Mouse (Mus musculus) heart, adult 11 months (tissue): Measurements from ENCODE around the gene Mrln.

Experiments used
- DNase-seq: peaks from one replicate; pipeline ENCODE4 v3.0.0; 2022

Mrln gene

GRCm38 (mm10) chr10:70255601-70256210 is 51.2 kb downstream of the Mrln start:
- peak; percentile 70 for DNase-seq

GRCm38 (mm10) chr10:70257029-70257428 is 52.6 kb downstream of the Mrln start:
- DNase-seq = no peak

GRCm38 (mm10) chr10:70260904-70261303 is 56.4 kb downstream of the Mrln start:
- DNase-seq = no peak

- no peak for DNase-seq
Observed at GRCm38 (mm10) chr10:70262051-70262450, 57.6 kb downstream of the Mrln start.

- no peak for DNase-seq
Observed at GRCm38 (mm10) chr10:70263681-70264189, 59.3 kb downstream of the Mrln start.

- DNase-seq = peak; percentile 92
Observed at GRCm38 (mm10) chr10:70264337-70265036, 60.0 kb downstream of the Mrln start.

GRCm38 (mm10) chr10:70266501-70266900 is 62.0 kb downstream of the Mrln start:
- DNase-seq = no peak

- no peak for DNase-seq
Observed at GRCm38 (mm10) chr10:70268581-70269446, 64.3 kb downstream of the Mrln start.
